Mouse (Mus musculus) forebrain, embryonic 13.5 days (tissue): ENCODE results near the gene Ddt. TPM values are rescaled to one million over a fixed set of nuclear protein-coding genes. Genes with fewer than 3 reads are reported as not detected.
A peak's percentile ranks its signal among the peaks of the same experiment; 100 is the strongest.

Experiments
- ATAC-seq: fragments of 200-750 bp; cut with Nextera tagmentation; 2 replicates; pipeline ENCODE4 v1.8.0; 2017
- H3K27ac ChIP-seq: fragments of 300-500 bp; sonication (generic); 2 replicates; pipeline ENCODE4 v1.5.1; 2015; ENCODE audit warnings: inconsistent platforms, mild to moderate bottlenecking, moderate library complexity
- H3K27me3 ChIP-seq: fragments of 300-500 bp; sonication (generic); 2 replicates; pipeline ENCODE4 v1.6.1; 2015; ENCODE audit warnings: mild to moderate bottlenecking, inconsistent platforms
- H3K36me3 ChIP-seq: fragments of 300-500 bp; sonication (generic); 2 replicates; pipeline ENCODE4 v1.6.1; 2015; ENCODE audit warnings: mild to moderate bottlenecking, inconsistent platforms; ENCODE audit not compliant: poor library complexity, severe bottlenecking
- H3K4me1 ChIP-seq: fragments of 300-500 bp; sonication (generic); 2 replicates; pipeline ENCODE4 v1.6.1; 2015; ENCODE audit warnings: inconsistent platforms
- H3K4me2 ChIP-seq: fragments of 300-500 bp; sonication (generic); 2 replicates; pipeline ENCODE4 v1.6.1; 2015; ENCODE audit warnings: inconsistent platforms, mild to moderate bottlenecking, moderate library complexity
- H3K4me3 ChIP-seq: fragments of 300-500 bp; sonication (generic); 2 replicates; pipeline ENCODE4 v1.5.1; 2015; ENCODE audit warnings: mild to moderate bottlenecking, inconsistent platforms
- H3K9ac ChIP-seq: fragments of 300-500 bp; sonication (generic); 2 replicates; pipeline ENCODE4 v1.6.1; 2015; ENCODE audit warnings: mild to moderate bottlenecking, inconsistent platforms
- H3K9me3 ChIP-seq: fragments of 300-500 bp; sonication (generic); replicated peaks from 2 replicates; pipeline ENCODE4 v1.6.1; 2016; ENCODE audit warnings: inconsistent platforms
- whole genome bisulfite sequencing: fragments of 180-500 bp; shearing (Covaris S2); methylation state at CpG from one replicate; pipeline ENCODE4 v1.1.7; 2015; 5-methylcytosine and 5-hydroxymethylcytosine counted together
- polyA plus RNA-seq: library from polyadenylated mRNA; unstranded; fragments of >200 nt; fragmentation: Nextera tagmentation; extraction: Ambion mirVana; gene quantifications from 2 replicates; pipeline ENCODE4 v1.2.1, GENCODE M21; 2015

The Ddt gene
- polyA plus RNA-seq = 72.2 and 87.4 TPM in 2 replicates

- under 1% methylated on average over 46 of the region's 47 CpGs for WGBS
- H3K4me1 ChIP-seq = peaks cover 8% of the 10 kb centered on the region
- peak within 1 kb of the TSS; percentile 98 for H3K4me2 ChIP-seq
- peak; percentile 97 for ATAC-seq
- peak within 1 kb of the TSS; percentile 68 for H3K4me3 ChIP-seq
- H3K9me3 ChIP-seq = no peaks in the 10 kb centered on the region
- peak within 1 kb of the TSS; percentile 77 for H3K9ac ChIP-seq
- H3K27ac ChIP-seq = no peak within 1 kb of the TSS
- H3K36me3 ChIP-seq = no peaks in the 10 kb centered on the region
- peaks cover 17% of the 10 kb centered on the region for H3K27me3 ChIP-seq
Observed at GRCm38 (mm10) chr10:75772795-75773664, at the start of gene Ddt. Ddt (minus strand) TSS chr10:75773414.

- ATAC-seq = no peak
- WGBS = 94% methylated on average over 2 of the region's 2 CpGs
Observed at GRCm38 (mm10) chr10:75822443-75822842, 49.2 kb upstream of the Ddt start, which contains the start of gene Gstt4. Gstt4 (minus strand) TSS chr10:75822543.

GRCm38 (mm10) chr10:75819882-75820281 is 46.7 kb upstream of the Ddt start:
- Histone ChIP-seq H3K9ac (no peak overlapping the region), H3K4me1 (no peaks in the 10 kb centered on the region), H3K4me3 (no peak overlapping the region), H3K9me3 (no peaks in the 10 kb centered on the region), H3K4me2 (no peak overlapping the region), H3K36me3 (no peaks in the 10 kb centered on the region), H3K27me3 (0 out of 2 replicates have a peak, but pooled peaks cover 2% of the 10 kb centered on the region), H3K27ac (no peak overlapping the region)
- no peak for ATAC-seq
- WGBS = 87% methylated on average over 5 of the region's 5 CpGs

More at GRCm38 (mm10) chr10:75822443-75822842, 49.2 kb upstream of the Ddt start, which contains the start of gene Gstt4:
- H3K4me3 ChIP-seq = no peak within 1 kb of the TSS
- H3K4me1 ChIP-seq = 0 out of 2 replicates have a peak, but pooled peaks cover under 1% of the 10 kb centered on the region
- H3K36me3 ChIP-seq = no peaks in the 10 kb centered on the region
- no peak within 1 kb of the TSS for H3K9ac ChIP-seq
- H3K9me3 ChIP-seq = no peaks in the 10 kb centered on the region
- H3K4me2 ChIP-seq = no peak within 1 kb of the TSS
- H3K27me3 ChIP-seq = 0 out of 2 replicates have a peak, but pooled peaks cover 2% of the 10 kb centered on the region
- H3K27ac ChIP-seq = no peak within 1 kb of the TSS

GRCm38 (mm10) chr10:75818641-75819040 is 45.4 kb upstream of the Ddt start:
- 64% methylated on average over 10 of the region's 10 CpGs for WGBS
- no peak for ATAC-seq
- Histone ChIP-seq H3K27ac (no peak overlapping the region), H3K36me3 (no peaks in the 10 kb centered on the region), H3K27me3 (0 out of 2 replicates have a peak, but pooled peaks cover 2% of the 10 kb centered on the region), H3K4me3 (no peak overlapping the region), H3K9me3 (no peaks in the 10 kb centered on the region), H3K4me1 (no peaks in the 10 kb centered on the region), H3K4me2 (no peak overlapping the region), H3K9ac (no peak overlapping the region)

- Histone ChIP-seq H3K36me3 (no peaks in the 10 kb centered on the region), H3K27me3 (no peaks in the 10 kb centered on the region), H3K9ac (no peak overlapping the region), H3K4me1 (no peaks in the 10 kb centered on the region), H3K4me3 (no peak overlapping the region), H3K4me2 (no peak overlapping the region), H3K9me3 (no peaks in the 10 kb centered on the region), H3K27ac (no peak overlapping the region)
- WGBS = 75% methylated on average over 2 of the region's 2 CpGs
- ATAC-seq = no peak
Observed at GRCm38 (mm10) chr10:75804217-75804616, 31.0 kb upstream of the Ddt start.

GRCm38 (mm10) chr10:75798176-75798696 is 25.0 kb upstream of the Ddt start, which contains the start of gene Gstt1:
Gstt1 (minus strand) TSS chr10:75798584.
- H3K36me3 ChIP-seq = no peaks in the 10 kb centered on the region
- WGBS = 1% methylated on average over 18 of the region's 18 CpGs
- peaks cover 19% of the 10 kb centered on the region for H3K4me1 ChIP-seq
- H3K4me2 ChIP-seq = peak within 1 kb of the TSS; percentile 78
- H3K4me3 ChIP-seq = peak within 1 kb of the TSS; percentile 47
- H3K27ac ChIP-seq = no peak within 1 kb of the TSS
- no peaks in the 10 kb centered on the region for H3K9me3 ChIP-seq
- H3K27me3 ChIP-seq = peaks cover 7% of the 10 kb centered on the region; the same call in 1 of the 2 replicates
- peak within 1 kb of the TSS; percentile 58 for H3K9ac ChIP-seq
- peak; percentile 70 for ATAC-seq

- Histone ChIP-seq H3K27me3 (peaks cover 7% of the 10 kb centered on the region; the same call in 1 of the 2 replicates), H3K9me3 (no peaks in the 10 kb centered on the region), H3K4me3 (peak overlapping the region; percentile 47), H3K36me3 (no peaks in the 10 kb centered on the region), H3K4me2 (peak overlapping the region; percentile 78), H3K4me1 (peaks cover 19% of the 10 kb centered on the region), H3K9ac (peak overlapping the region; percentile 58), H3K27ac (no peak overlapping the region)
- under 1% methylated on average over 12 of the region's 12 CpGs for whole genome bisulfite sequencing
- ATAC-seq = peak; percentile 81
Observed at GRCm38 (mm10) chr10:75797619-75798175, 24.5 kb upstream of the Ddt start.

- Histone ChIP-seq H3K9ac (0 out of 2 replicates have a peak overlapping the region, but pooled peaks have one; percentile 58), H3K36me3 (no peaks in the 10 kb centered on the region), H3K4me1 (peaks cover 19% of the 10 kb centered on the region), H3K4me3 (peak overlapping the region; percentile 47), H3K27ac (no peak overlapping the region), H3K4me2 (peak overlapping the region; percentile 78), H3K27me3 (peaks cover 7% of the 10 kb centered on the region; the same call in 1 of the 2 replicates), H3K9me3 (no peaks in the 10 kb centered on the region)
- ATAC-seq = peak; percentile 13; the same call in 1 of the 2 replicates
- WGBS = 47% methylated on average over 11 of the region's 11 CpGs
Observed at GRCm38 (mm10) chr10:75796731-75797516, 23.7 kb upstream of the Ddt start.

GRCm38 (mm10) chr10:75794880-75795279 is 21.7 kb upstream of the Ddt start:
- ATAC-seq = no peak
- Histone ChIP-seq H3K4me1 (peaks cover 19% of the 10 kb centered on the region), H3K9ac (no peak overlapping the region), H3K36me3 (no peaks in the 10 kb centered on the region), H3K27me3 (peaks cover 7% of the 10 kb centered on the region; the same call in 1 of the 2 replicates), H3K27ac (no peak overlapping the region), H3K9me3 (no peaks in the 10 kb centered on the region), H3K4me3 (no peak overlapping the region), H3K4me2 (no peak overlapping the region)
- 20% methylated on average over 3 of the region's 3 CpGs for WGBS

- Histone ChIP-seq H3K9me3 (no peaks in the 10 kb centered on the region), H3K4me3 (no peak overlapping the region), H3K4me2 (no peak overlapping the region), H3K27ac (no peak overlapping the region), H3K27me3 (no peaks in the 10 kb centered on the region), H3K36me3 (no peaks in the 10 kb centered on the region), H3K9ac (0 out of 2 replicates have a peak overlapping the region, but pooled peaks have one; percentile 13), H3K4me1 (peaks cover 3% of the 10 kb centered on the region; the same call in 1 of the 2 replicates)
- 28% methylated on average over 7 of the region's 7 CpGs for WGBS
- no peak for ATAC-seq
Observed at GRCm38 (mm10) chr10:75790773-75791172, 17.6 kb upstream of the Ddt start.

- no peaks in the 10 kb centered on the region for H3K9me3 ChIP-seq
- 96% methylated on average over 5 of the region's 5 CpGs for WGBS
- H3K4me3 ChIP-seq = no peak overlapping the region
- no peaks in the 10 kb centered on the region for H3K27me3 ChIP-seq
- H3K4me1 ChIP-seq = peaks cover 2% of the 10 kb centered on the region; the same call in 1 of the 2 replicates
- H3K36me3 ChIP-seq = no peaks in the 10 kb centered on the region
- no peak overlapping the region for H3K9ac ChIP-seq
- H3K27ac ChIP-seq = no peak overlapping the region
- H3K4me2 ChIP-seq = no peak overlapping the region
- ATAC-seq = no peak
Observed at GRCm38 (mm10) chr10:75789841-75790240, 16.6 kb upstream of the Ddt start.
